Mouse (Mus musculus): ENCODE measurements around the gene Shd. TPM values are rescaled to one million over a fixed set of nuclear protein-coding genes. Genes with fewer than 3 reads are reported as not detected.
A peak's percentile ranks its signal among the peaks of the same experiment; 100 is the strongest.

Gene Shd
- total RNA-seq, 4 experiments from 2014 or later = 1.7 to 4.8 (median 3.0) TPM

GRCm38 (mm10) chr17:55959946-55960740, 10.1 kb upstream of the Shd start:
- DNase-seq = no peak

DNA sequence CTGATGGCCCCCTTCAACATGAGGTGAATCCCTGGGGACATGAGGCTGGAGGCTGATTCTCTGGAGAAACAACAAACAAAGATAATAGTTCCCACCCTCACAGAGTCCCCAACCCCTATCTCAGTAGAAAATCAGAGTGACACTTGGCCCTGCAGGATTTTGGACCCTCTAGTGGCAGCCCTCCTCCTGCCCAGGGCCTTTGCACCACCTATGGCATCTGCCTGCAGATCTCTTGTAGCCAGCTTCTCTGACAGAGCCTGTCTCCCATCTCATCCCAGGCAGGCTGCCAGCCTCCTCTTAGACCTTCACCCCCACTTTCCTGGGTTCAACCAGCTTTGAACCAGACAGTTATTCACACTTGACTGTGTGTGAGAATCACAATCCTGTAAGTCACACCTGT, 9.5 kb upstream of the Shd start:
- DNase-seq = no peak

GRCm38 (mm10) chr17:55961631-55962030, 8.6 kb upstream of the Shd start:
- DNase-seq = no peak

GRCm38 (mm10) chr17:55963171-55963570, 7.1 kb upstream of the Shd start:
- no peak for DNase-seq

DNA sequence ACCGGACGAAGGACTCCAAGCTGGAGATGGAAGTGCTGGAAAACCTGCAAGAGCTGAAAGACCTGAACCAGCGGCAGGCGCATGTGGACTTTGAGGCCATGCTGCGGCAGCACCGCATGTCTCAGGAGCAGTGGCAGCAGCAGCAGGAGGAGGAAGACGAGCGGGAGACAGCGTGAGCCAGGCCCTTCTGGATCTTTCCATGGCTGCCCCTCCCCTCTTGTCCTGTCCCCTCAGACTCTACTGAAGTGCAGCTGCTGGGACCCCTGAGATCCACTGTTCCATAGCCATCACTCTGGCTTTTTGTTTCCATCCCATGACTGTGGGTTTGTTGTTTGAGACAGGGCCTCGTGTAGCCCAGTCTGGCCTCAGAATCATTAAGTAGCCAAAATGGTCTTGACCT, 5.8 kb upstream of the Shd start:
- no peak for DNase-seq

DNA sequence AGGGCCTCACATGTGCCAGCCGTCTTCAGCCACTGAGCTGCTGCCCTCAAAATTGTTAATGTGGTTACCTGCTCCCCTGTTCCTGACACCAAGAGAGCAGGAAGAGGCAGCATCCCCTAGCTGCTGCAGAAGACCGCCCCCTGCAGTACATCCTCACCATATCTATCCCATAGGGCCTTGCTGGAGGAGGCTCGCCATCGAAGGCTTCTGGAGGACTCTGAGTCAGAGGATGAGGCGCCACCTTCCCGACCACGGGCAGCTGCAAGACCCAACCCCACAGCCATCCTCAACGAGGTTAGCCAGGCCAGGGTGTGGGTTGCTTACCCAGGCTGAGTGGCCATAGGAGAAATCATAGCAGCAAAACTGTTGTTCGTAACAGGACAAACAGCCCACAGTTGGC, 5.3 kb upstream of the Shd start:
- DNase-seq = no peak

GRCm38 (mm10) chr17:55967186-55967585, 3.1 kb upstream of the Shd start:
- no peak for DNase-seq

GRCm38 (mm10) chr17:55968210-55968609, 2.1 kb upstream of the Shd start:
- no peak for DNase-seq

DNA sequence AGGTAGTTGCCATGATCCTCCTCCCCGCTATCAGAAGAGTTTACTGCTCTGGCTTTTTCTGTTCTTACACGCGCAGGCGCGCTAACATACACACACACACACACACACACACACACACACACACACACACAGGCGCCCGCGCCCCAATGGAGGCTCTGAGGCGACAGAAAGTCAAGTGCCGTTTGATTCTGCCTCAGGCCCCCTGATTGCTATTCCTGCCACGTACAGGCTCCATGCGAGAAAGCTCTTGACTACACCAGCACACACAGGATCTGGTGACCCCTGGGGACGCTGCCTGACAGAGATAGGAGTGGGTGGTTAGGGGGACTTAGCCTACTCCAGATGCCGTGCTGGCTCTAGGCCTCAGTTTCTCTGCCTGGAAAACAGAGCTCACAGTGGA, 707 bp upstream of the Shd start:
- no peak for DNase-seq

DNA sequence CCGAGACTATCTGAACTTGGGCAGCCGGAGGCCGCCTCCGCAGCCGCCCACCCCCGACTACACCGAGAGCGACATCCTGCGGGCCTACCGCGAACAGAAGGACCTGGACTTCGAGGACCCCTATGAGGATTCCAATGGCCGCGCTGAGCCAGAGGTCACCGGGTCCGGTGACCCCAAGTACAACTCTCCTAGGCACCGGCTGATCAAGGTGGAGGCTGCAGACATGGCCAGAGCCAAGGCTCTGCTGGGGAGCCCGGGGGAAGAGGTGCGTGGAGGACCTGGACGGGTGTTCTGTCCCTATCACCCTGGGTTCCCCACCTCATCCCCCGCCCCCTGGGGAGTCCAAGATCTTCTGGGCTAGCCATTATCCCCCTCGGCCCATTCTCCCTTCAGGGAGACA, 1.2 kb downstream of the Shd start:
- DNase-seq = no peak

- DNase-seq = peak; percentile 66
These were observed 6.1 kb downstream of the Shd start for GRCm38 (mm10) chr17:55976255-55976862.

DNA sequence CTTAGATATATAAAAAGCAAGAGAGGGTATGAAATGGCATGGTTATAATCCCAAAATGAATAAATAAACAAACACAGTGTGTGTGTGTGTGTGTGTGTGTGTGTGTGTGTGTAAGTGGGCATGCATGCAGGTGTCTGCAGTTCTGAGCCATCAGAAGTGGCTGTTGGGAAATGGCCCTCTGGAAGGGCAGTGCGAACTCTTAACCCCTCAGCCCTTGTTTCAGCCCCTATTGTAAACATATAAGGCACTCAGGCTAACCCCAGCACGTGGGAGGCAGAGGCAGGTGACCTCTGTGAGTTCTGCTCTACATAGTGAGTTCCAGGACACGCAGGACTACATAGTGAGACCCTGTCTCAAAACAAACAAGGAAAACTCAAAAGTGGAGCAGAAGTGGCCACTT, 7.0 kb downstream of the Shd start:
- DNase-seq = no peak

GRCm38 (mm10) chr17:55986030-55986961, 16.0 kb downstream of the Shd start, which contains the start of gene Fsd1:
Gene Fsd1, plus strand, starts transcription at chr17:55986509.
- no peak for DNase-seq

DNA sequence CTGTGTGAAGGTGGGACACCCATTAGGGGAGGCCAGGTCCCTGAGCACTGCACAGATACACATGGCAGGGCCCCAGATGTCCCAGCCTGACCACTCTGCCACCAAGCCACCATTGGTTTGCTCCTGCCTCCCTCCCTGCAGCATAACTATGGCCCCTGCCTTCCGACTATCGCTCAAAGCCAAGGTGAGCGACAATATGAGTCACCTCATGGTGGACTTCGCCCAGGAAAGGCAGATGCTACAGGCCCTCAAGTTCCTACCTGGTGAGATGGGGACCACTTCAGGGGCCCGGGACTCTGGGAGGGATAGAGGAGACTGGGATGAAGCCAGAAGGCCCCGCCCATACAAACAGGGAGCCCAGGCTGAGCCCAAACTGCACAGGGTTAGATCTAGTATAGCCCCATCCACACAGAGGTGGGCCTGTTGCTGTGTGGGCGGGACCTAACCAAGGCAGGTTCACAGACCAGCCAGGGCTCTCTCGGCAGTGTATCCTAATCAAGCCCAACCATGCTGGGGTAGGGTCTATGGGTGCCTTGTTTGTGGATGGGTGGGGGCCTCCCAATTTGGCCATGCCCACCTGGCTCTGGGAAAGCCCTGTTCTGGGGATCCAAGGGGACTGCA, 20.1 kb downstream of the Shd start:
- no peak for DNase-seq

DNA sequence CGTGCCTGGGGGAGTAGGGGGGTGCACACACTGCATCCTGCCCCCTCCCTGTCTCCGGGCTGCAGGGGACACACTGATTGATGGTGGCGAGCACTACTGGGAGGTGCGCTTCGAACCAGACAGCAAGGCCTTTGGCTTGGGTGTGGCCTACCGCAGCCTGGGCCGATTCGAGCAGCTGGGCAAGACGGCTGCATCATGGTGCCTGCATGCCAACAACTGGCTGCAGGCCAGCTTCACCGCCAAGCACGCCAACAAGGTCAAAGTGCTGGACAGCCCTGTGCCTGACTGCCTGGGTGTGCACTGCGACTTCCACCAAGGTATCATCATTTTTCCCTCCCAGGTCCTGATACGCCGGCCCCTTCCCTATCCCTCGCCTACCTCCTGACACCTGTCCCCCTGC, 25.7 kb downstream of the Shd start:
- peak; percentile 71 for DNase-seq

DNA sequence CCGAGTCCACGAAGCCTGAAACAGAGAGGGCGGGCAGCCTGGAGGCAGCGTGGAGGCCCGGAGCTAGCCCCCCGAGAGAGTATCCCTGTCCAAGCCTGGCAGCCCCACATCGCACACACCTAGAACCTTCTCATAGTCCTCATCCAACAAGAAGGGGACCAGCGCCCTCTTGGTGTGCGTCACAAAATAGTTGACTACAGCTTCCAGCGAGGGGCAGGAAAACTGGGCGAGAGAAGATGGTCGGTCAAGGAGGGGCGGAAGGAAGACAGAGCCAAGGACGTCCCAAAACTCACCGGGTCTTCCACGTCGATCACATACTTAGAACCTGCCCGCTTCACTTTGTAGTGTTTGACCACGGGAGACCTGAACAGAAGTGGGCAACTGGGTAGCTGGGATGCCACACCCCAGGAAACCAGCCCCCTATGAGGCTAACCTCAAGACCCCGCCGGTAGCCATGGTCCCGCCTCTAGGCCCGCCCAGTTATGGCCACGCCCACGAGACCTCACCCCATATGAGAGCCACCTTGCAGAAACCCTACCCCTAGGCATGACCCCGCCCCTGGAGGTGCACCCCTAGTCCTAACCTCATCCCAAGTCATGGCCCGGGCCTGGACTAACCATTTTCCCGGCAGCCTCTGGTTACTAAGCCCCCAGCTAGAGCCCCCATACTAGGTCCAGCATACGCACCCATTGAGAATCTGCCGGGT, 29.7 kb downstream of the Shd start:
- DNase-seq = no peak

DNA sequence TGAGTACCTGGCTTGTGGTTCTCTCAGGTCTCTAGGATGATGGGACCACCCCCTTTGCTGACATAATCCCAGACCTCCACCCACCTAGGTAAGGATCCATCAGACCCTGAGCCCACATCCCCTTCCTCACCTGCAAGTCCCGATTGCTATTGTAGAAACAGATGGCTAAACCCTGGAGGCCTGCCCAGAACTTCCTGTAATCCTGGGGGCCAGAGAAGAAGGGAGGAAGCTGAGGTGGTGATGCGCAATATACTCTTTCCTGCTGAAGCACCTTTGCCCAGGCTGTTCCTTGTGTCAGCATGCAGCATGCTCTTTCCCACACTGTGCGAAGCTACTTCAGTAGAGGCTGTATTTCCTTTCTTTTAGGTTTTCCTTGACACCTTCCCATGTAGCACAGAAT, 32.7 kb downstream of the Shd start:
- no peak for DNase-seq

GRCm38 (mm10) chr17:56005415-56006061, 35.3 kb downstream of the Shd start, which contains the start of the genes Stap2 and Mpnd:
Gene Stap2, minus strand, starts transcription at chr17:56005584.
Gene Mpnd, plus strand, starts transcription at chr17:56005711.
- DNase-seq = peak; percentile 15

DNA sequence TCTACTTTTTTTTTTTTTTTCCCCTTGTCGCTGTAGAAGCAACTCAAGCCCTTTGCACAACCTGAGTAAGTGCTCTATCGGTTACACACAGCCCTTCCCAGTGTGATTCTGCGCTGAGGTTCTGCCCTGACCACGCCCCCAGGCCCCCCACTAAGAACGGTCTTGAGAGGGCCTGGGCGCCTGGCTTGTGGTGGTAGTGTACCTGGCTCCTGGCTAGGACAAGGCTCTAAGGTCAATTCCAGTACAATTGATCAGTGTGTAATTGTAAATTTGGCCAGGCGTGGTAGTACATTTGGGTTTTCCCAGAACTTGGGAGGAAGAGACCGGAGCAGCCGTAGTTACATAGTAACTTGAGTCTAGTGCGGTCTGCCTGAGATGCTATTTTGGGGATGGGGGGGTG, 36.7 kb downstream of the Shd start:
- no peak for DNase-seq

DNA sequence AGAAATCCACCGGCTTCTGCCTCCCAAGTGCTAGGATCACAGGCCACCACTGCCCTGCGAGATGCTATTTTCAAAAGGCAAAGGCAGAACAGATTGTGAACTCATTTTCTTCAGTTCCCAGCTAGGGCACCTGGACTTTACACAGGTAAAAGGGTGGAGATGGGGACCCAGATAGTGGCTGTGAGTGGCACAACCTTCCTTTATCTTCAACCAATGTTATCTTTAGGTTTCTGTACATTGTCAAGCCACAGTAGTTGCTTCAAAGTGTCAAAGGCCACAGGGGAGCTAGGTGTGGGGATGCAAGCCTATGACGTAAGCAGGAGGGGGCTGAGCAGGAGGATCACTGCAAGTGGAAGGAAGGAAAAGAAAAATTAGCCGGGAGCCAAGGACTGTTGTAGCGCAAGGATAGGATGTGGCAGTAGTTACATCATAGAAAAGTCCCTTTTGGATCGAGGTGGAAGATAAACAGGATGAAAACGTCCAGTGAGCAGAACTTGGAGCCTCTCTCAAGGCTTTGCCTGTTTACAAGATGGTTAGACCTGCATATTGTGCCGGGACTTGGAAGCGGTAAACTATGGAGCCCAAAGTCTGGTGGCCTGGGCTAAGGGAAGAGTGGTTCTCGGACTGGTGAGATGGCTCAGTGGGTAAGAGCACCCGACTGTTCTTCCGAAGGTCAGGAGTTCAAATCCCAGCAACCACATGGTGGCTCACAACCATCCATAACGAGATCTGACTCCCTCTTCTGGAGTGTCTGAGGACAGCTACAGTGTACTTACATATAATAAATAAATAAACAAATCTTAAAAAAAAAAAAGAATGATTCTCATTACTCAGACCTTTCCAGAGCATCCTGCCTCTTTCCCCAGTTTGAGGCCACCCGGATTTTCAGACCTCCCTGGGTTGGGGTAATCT, 37.4 kb downstream of the Shd start:
- peak; percentile 9 for DNase-seq

Measured in adrenal gland, adult 8-10 months (tissue).